Mouse (Mus musculus) brain, adult 10 weeks (tissue): ENCODE results near the gene Faim. TPM values are rescaled to one million over a fixed set of nuclear protein-coding genes. Genes with fewer than 3 reads are reported as not detected.

Experiments used
- polyA plus RNA-seq: library from polyadenylated mRNA; stranded (reverse); fragments of 350-450 nt; fragmentation: Illumina TruSeq; extraction: RNeasy Lipid Tissue Mini Kit (QIAGEN cat#74804); gene quantifications from one replicate; pipeline ENCODE4 v1.2.3, GENCODE M21; 2015; ENCODE audit warnings: low read depth, low replicate concordance

Gene Faim
- 43.7 TPM for polyA plus RNA-seq

DNA sequence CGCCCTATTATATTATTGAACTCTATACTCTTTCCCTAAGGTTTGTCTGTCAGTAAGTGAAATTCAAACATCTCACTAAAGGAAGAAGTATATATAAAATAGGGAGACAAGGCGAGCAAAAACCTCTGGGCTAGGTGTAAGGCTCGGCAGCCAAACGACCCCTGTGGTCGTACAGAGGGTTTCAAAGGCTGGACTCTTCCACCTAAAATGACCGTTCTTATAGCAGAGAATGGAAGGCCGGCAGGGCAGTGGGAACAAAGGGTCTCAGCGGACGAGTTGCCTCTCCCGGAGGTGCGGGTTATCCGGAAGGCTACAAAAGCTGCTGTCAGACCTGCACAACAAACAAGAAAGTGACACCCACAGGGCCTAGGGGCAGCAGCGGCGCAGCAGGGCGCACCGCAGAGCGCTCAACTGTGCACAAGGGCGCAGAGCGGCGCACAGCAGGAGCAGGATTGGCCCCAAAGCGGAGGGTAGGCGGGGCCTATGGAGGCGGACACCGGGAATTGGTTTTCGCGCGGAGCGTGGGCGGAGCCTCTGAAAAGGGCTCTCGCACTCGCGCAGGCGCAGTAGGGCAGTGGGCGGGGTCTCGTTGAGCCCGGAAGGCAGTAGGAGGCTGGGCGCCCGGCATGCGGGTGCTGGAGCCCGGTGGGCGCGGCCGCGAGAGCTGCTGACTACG, at the start of gene Faim:
Faim (plus strand) TSS at position 574 of the 676 bp plus-strand sequence.

DNA sequence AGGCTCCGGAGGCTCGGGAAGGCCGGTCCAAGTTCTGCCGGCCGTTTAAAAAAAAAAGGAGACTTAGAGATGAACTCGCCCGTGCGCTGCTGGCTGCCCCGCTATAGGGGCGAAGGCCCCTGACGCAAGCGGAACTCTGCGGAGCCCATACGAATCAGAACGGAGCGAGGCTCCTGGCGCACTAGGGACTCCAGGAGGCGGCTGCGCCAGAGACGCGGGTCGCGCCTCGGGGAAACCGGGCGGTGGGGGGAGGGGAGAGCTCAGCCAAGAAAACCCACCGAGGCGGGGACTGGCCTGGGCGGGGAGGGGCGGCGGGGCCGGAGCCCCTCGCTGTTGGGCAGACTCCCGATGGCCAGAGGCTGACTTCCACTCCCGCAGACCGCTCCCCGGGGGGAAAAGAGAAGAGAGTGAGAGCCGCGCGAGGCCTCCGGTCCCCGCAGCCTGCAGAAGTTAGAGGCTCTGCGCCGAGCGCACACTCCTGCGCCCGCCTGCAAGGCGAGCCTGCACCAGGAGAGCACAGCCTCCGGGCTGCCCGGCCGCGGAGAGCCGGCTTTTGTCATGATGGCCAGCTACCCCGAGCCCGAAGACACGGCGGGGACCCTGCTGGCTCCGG, 31.0 kb upstream of the Faim start, which contains the start of gene Foxl2:
Foxl2 (plus strand) TSS at position 186 of the 613 bp plus-strand sequence.

DNA sequence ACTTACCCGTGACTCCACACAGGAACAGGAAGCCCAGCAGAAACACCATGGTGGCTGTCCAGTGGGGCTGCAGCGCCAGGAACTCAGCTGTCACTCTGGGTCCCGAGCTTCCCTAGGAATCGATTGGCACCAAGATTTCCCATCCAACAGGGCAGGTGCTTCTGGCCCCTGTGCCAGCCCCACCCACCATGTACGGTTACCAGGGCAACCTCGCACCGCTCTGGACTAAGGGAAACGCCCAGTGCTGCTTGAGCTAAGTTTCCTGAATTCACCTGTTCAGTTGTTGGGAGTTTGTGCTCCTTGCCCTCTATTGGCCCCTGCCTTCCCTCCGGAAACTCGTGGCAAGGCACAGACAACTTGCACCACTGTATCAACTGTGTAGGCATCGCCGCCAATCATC, 49.4 kb downstream of the Faim start, which contains the start of gene Gm1123:
Gm1123 (minus strand) TSS at position 141 of the 400 bp plus-strand sequence.

Other genes starting within 250 kb of the Faim start
- not detected for gene Prr23a1, start 143.9 kb upstream of the Faim start, polyA plus RNA-seq
- gene Prr23a2, start 129.9 kb upstream of the Faim start, polyA plus RNA-seq, result not detected
- not detected for gene Prr23a3, start 121.6 kb upstream of the Faim start, polyA plus RNA-seq
- not detected for gene 7420426K07Rik, start 83.3 kb upstream of the Faim start, polyA plus RNA-seq
- gene Foxl2, start 31.1 kb upstream of the Faim start, polyA plus RNA-seq, result 0.57 TPM
- gene Gm1123, start 49.3 kb downstream of the Faim start, polyA plus RNA-seq, result not detected
- 14.6 TPM for gene Pik3cb, start 154.2 kb downstream of the Faim start, polyA plus RNA-seq